ENCODE assay signal across 30 mouse cellular contexts in the genomic region with DNA sequence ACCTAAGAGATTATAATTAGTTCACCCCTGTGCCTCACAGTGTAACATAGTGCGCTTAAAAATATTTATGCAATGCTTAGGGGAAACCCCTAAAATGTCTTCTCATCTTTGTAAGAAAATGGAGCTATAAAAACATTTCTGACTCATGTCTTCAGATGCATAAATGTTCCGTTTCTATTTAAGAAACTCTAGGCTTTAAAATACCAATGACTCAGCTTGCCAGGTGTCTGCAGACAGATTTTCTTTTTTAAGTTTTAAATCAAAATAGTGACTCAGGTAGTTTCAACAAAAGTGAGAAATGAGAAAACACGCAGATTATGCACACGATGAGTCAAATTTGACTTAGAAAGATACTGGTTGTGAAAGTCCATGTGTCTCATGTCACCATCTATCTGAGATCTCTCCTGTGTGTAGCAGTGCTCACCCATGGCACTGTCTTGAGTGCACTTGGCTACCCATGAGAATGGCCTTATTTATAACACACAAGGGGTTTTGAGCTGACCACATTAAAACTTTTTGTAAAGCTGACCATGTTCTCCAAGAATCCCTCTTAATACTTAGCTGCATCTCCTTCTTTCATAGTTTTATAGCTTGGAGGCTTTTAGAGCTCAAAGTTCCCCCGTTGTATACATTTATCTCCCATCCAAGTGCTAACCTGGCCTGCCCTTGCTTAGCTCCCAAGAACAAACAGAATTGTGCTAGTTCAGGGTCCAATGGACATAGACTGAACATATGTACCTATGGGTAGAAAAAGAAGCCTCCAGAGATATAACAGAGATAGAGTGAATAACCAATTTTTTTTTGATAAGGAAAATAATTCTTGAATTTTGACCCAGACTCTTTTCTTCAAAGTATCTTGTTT.
DNase-seq lines count a peak whose midpoint lies in the region; ATAC-seq and TF ChIP-seq lines count a peak whose summit lies in the region.
"Had no signal": no experiment of that assay in that cellular context is flagged by ENCODE, and none has a peak within 500 bp of the region (broad histone marks: within the 10 kb centered on the region; RNA-seq: fewer than 3 reads in every experiment).

No protein-coding gene starts in this region.

- no peaks in the 10 kb centered on the region; the same call in 1 of the 2 replicates for H3K4me1 ChIP-seq in liver, postnatal 0 days (ENCODE audit: insufficient read depth)
- H3K4me1 ChIP-seq in kidney, embryonic 14.5 days (ENCODE audit: control insufficient read depth, insufficient read depth, low read length), result no peaks in the 10 kb centered on the region
- H3K4me1 ChIP-seq: forebrain, embryonic 13.5 days; heart, embryonic 13.5 days; hindbrain, embryonic 12.5 days; kidney, embryonic 15.5 days; limb, embryonic 10.5 days; limb, embryonic 15.5 days; liver, embryonic 13.5 days; neural tube, embryonic 15.5 days had no signal

- peak; percentile 19 for DNase-seq in right cerebral cortex, adult 18-20 months
- DNase-seq in right cerebral cortex, postnatal 36 days (ENCODE audit: low spot score in 2 of 2), result no peak
- DNase-seq in CD4-positive helper T cell, adult 2 months (ENCODE audit: low read depth, low spot score), result peak; percentile 18
- DNase-seq in telencephalon, adult 2 months (ENCODE audit: low read depth, low spot score), result peak; percentile 62
- DNase-seq in liver, postnatal 0 days, result no peak
- DNase-seq in MN1 (ENCODE audit: low spot score), result no peak
- DNase-seq: adrenal gland, postnatal 10 days; cerebellum, adult 11 months; cerebellum, adult 9-10 months; cerebellum, postnatal 36 days; heart, postnatal 10 days; kidney, adult 11 months; kidney, postnatal 36 days; liver, embryonic 13.5 days; lung, adult 2 months; lung, postnatal 10 days; midbrain, embryonic 14.5 days; retina, postnatal 1 day; right cerebral cortex, postnatal 25 days had no signal

- TF ChIP-seq EP300 in liver, postnatal 0 days (IDR thresholded peaks at IDR 0.05; ENCODE audit: low read depth), result no peak

- H3K9me3 ChIP-seq in liver, postnatal 0 days (ENCODE audit: low read length), result no peaks in the 10 kb centered on the region
- no peaks in the 10 kb centered on the region for H3K9me3 ChIP-seq in kidney, embryonic 14.5 days (ENCODE audit: control insufficient read depth, low read length)
- H3K9me3 ChIP-seq: forebrain, embryonic 13.5 days; heart, embryonic 13.5 days; hindbrain, embryonic 12.5 days; kidney, embryonic 15.5 days; limb, embryonic 10.5 days; limb, embryonic 15.5 days; liver, embryonic 13.5 days; neural tube, embryonic 15.5 days had no signal

- WGBS in liver, postnatal 0 days (ENCODE audit: insufficient replicate concordance), result 80% methylated on average over 5 of the region's 5 CpGs
- WGBS in kidney, embryonic 14.5 days, result 74% methylated on average over 5 of the region's 5 CpGs

- no peak overlapping the region for H3K4me2 ChIP-seq in liver, postnatal 0 days (ENCODE audit: low read depth, low read length)
- no peak overlapping the region for H3K4me2 ChIP-seq in kidney, embryonic 14.5 days (replicated peaks; ENCODE audit: low read depth, low read length)
- H3K4me2 ChIP-seq: forebrain, embryonic 13.5 days; heart, embryonic 13.5 days; hindbrain, embryonic 12.5 days; kidney, embryonic 15.5 days; limb, embryonic 15.5 days; liver, embryonic 13.5 days; neural tube, embryonic 15.5 days had no signal

- H3K36me3 ChIP-seq in liver, postnatal 0 days (replicated peaks; ENCODE audit: insufficient read depth, low read length), result no peaks in the 10 kb centered on the region
- H3K36me3 ChIP-seq in kidney, embryonic 14.5 days (ENCODE audit: control insufficient read depth, insufficient read depth, low read length), result no peaks in the 10 kb centered on the region
- H3K36me3 ChIP-seq: G1E; heart, embryonic 13.5 days; hindbrain, embryonic 12.5 days; kidney, embryonic 15.5 days; limb, embryonic 10.5 days; limb, embryonic 15.5 days; liver, embryonic 13.5 days; neural tube, embryonic 15.5 days had no signal

- no peak overlapping the region for H3K9ac ChIP-seq in liver, postnatal 0 days (replicated peaks)
- H3K9ac ChIP-seq in kidney, embryonic 14.5 days (ENCODE audit: low read depth, low read length), result no peak overlapping the region
- H3K9ac ChIP-seq: forebrain, embryonic 13.5 days; heart, embryonic 13.5 days; hindbrain, embryonic 12.5 days; kidney, embryonic 15.5 days; limb, embryonic 15.5 days; liver, embryonic 13.5 days; neural tube, embryonic 15.5 days had no signal

- H3K27me3 ChIP-seq in liver, postnatal 0 days (ENCODE audit: insufficient read depth, low read length), result 0 out of 2 replicates have a peak, but pooled peaks cover 9% of the 10 kb centered on the region
- H3K27me3 ChIP-seq in kidney, embryonic 14.5 days (ENCODE audit: control insufficient read depth, insufficient read depth, low read length), result peaks cover 8% of the 10 kb centered on the region; the same call in 1 of the 2 replicates

- H3K4me3 ChIP-seq in liver, postnatal 0 days (ENCODE audit: low read depth, low read length), result no peak overlapping the region
- no peak overlapping the region for H3K4me3 ChIP-seq in kidney, embryonic 14.5 days (ENCODE audit: low read length)
- H3K4me3 ChIP-seq: forebrain, embryonic 13.5 days; heart, embryonic 13.5 days; hindbrain, embryonic 12.5 days; kidney, embryonic 15.5 days; limb, embryonic 10.5 days; limb, embryonic 15.5 days; liver, embryonic 13.5 days; neural tube, embryonic 15.5 days had no signal

- H3K27ac ChIP-seq in liver, postnatal 0 days (ENCODE audit: low read depth), result no peak overlapping the region
- no peak overlapping the region for H3K27ac ChIP-seq in kidney, embryonic 14.5 days (ENCODE audit: low read depth, low read length)
- H3K27ac ChIP-seq: forebrain, embryonic 13.5 days; heart, embryonic 13.5 days; hindbrain, embryonic 12.5 days; kidney, embryonic 15.5 days; limb, embryonic 10.5 days; limb, embryonic 15.5 days; liver, embryonic 13.5 days; neural tube, embryonic 15.5 days; stomach, postnatal 0 days had no signal

- no peak for TF ChIP-seq CTCF in liver, postnatal 0 days (IDR thresholded peaks at IDR 0.05; ENCODE audit: low read depth)

- ATAC-seq in activated CD4-positive, CD25-positive, alpha-beta regulatory T cell, adult 4 months, result peak; percentile 71
- ATAC-seq in liver, postnatal 0 days, result no peak
- no peak for ATAC-seq in kidney, embryonic 14.5 days (ENCODE audit: low FRiP score, low TSS enrichment)
- ATAC-seq: forebrain, embryonic 13.5 days had no signal

Comparison
In these comparisons a context has a peak if more than half of its experiments do, and no peak if none do; other contexts are left out.
1. DNase-seq: peak in right cerebral cortex, adult 18-20 months (single experiment), CD4-positive helper T cell, adult 2 months (single experiment) and telencephalon, adult 2 months (single experiment); none in right cerebral cortex, postnatal 36 days (0 of 2), liver, postnatal 0 days (single experiment) and MN1 (single experiment).